22 mouse cellular contexts compared by ENCODE assay signal in the genomic region with DNA sequence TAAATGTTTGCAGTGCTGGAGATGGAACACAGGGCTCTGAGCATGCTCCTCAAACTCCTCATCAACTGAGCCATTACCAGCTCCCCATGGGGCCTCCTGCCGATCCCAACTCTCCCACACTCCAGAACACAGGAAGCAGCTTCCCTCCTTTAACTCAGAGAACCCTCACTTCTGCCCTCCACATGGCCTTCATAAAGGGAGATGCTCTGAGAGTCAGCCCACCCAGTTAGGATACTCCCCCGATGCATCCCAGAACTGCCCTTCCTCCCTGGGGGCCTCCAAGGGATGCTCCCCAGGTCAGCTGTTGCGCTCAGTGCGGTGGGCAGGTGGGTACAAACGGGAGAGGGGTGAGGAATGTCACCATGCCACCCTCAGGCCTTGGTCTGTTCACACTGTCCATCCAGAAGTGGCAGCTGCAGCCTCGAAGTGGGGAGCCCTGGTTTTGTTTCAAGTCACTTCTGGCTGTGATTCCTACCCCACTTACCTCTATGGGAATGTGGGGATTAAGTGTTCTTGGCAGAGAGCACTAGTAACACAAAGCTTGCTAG. TPM values are rescaled to one million over a fixed set of nuclear protein-coding genes. Genes with fewer than 3 reads are reported as not detected.
DNase-seq lines count a peak whose midpoint lies in the region; ATAC-seq lines count a peak whose summit lies in the region.
"Had no signal": no experiment of that assay in that cellular context is flagged by ENCODE, and none has a peak within 500 bp of the region (broad histone marks: within the 10 kb centered on the region; RNA-seq: fewer than 3 reads in every experiment).

No protein-coding gene starts in this region.

- H3K9ac ChIP-seq in heart, embryonic 13.5 days = no peak overlapping the region
- H3K9ac ChIP-seq in midbrain, embryonic 11.5 days (ENCODE audit: low read length) = no peak overlapping the region
- no peak overlapping the region for H3K9ac ChIP-seq in midbrain, embryonic 16.5 days (ENCODE audit: low read depth, low read length)
- H3K9ac ChIP-seq: liver, embryonic 14.5 days; midbrain, embryonic 15.5 days had no signal

- peak overlapping the region; percentile 81 for H3K27ac ChIP-seq in heart, embryonic 13.5 days (replicated peaks)
- H3K27ac ChIP-seq in midbrain, embryonic 11.5 days (ENCODE audit: low read depth, low read length) = no peak overlapping the region
- H3K27ac ChIP-seq in midbrain, embryonic 16.5 days (ENCODE audit: low read length) = no peak overlapping the region
- peak overlapping the region; percentile 8; the same call in 1 of the 2 replicates for H3K27ac ChIP-seq in limb, embryonic 10.5 days
- H3K27ac ChIP-seq: liver, embryonic 14.5 days; midbrain, embryonic 15.5 days had no signal

- no peak overlapping the region for H3K4me2 ChIP-seq in heart, embryonic 13.5 days
- H3K4me2 ChIP-seq in midbrain, embryonic 11.5 days = no peak overlapping the region
- no peak overlapping the region for H3K4me2 ChIP-seq in midbrain, embryonic 16.5 days (ENCODE audit: low read length)
- H3K4me2 ChIP-seq: midbrain, embryonic 15.5 days had no signal

- intact Hi-C loops in heart, postnatal 36 days (cut with DNase I) = no loop called here

- H3K27me3 ChIP-seq in heart, embryonic 13.5 days (replicated peaks) = no peaks in the 10 kb centered on the region
- no peaks in the 10 kb centered on the region for H3K27me3 ChIP-seq in midbrain, embryonic 11.5 days (ENCODE audit: control insufficient read depth, insufficient read depth, low read length)
- H3K27me3 ChIP-seq in midbrain, embryonic 16.5 days (ENCODE audit: control insufficient read depth, insufficient read depth, low read depth, low read length) = no peaks in the 10 kb centered on the region
- no peaks in the 10 kb centered on the region for H3K27me3 ChIP-seq in limb, embryonic 10.5 days (ENCODE audit: low read depth, poor library complexity, severe bottlenecking)
- H3K27me3 ChIP-seq: midbrain, embryonic 15.5 days had no signal

- DNase-seq in heart, postnatal 36 days = no peak
- DNase-seq in midbrain, embryonic 11.5 days (ENCODE audit: low spot score, missing footprints) = peak; percentile 65
- DNase-seq in limb, embryonic 10.5 days (ENCODE audit: low spot score) = no peak
- DNase-seq in frontal cortex, adult 2 months (ENCODE audit: extremely low spot score in 1 of 2, low spot score in 1 of 2) = no peak
- DNase-seq in urinary bladder, postnatal 36 days (ENCODE audit: low spot score in 2 of 2) = no peak
- DNase-seq: adrenal gland, adult 8-10 months; cerebellum, adult 2 months; gastrocnemius, postnatal 36 days; kidney, adult 9 months; layer of hippocampus, postnatal 36 days; lung, postnatal 10 days; thymus, postnatal 25 days had no signal

- H3K4me1 ChIP-seq in heart, embryonic 13.5 days = peaks cover 45% of the 10 kb centered on the region
- no peaks in the 10 kb centered on the region for H3K4me1 ChIP-seq in midbrain, embryonic 11.5 days (ENCODE audit: control insufficient read depth, insufficient read depth, low read length)
- H3K4me1 ChIP-seq in midbrain, embryonic 16.5 days (ENCODE audit: control insufficient read depth, insufficient read depth, low read length) = no peaks in the 10 kb centered on the region
- H3K4me1 ChIP-seq in limb, embryonic 10.5 days = peaks cover 35% of the 10 kb centered on the region
- H3K4me1 ChIP-seq: midbrain, embryonic 15.5 days had no signal

- ATAC-seq in heart, embryonic 13.5 days (ENCODE audit: extremely low read depth, insufficient number of reproducible peaks, low FRiP score, low TSS enrichment) = no peak
- no peak for ATAC-seq in midbrain, embryonic 11.5 days (ENCODE audit: low FRiP score)
- ATAC-seq in midbrain, embryonic 16.5 days = no peak
- ATAC-seq: inflammation-experienced regulatory T-cells, adult 6 months; midbrain, embryonic 15.5 days had no signal

- 76% methylated on average over 6 of the region's 6 CpGs for WGBS in heart, embryonic 13.5 days
- 88% methylated on average over 6 of the region's 6 CpGs for WGBS in midbrain, embryonic 11.5 days
- 86% methylated on average over 6 of the region's 6 CpGs for WGBS in midbrain, embryonic 16.5 days
- WGBS in limb, embryonic 10.5 days = 85% methylated on average over 6 of the region's 6 CpGs

- no peaks in the 10 kb centered on the region for H3K9me3 ChIP-seq in heart, embryonic 13.5 days
- H3K9me3 ChIP-seq in midbrain, embryonic 11.5 days (ENCODE audit: control insufficient read depth, low read length) = no peaks in the 10 kb centered on the region
- no peaks in the 10 kb centered on the region for H3K9me3 ChIP-seq in midbrain, embryonic 16.5 days (replicated peaks; ENCODE audit: control insufficient read depth, low read length, poor library complexity, severe bottlenecking)
- no peaks in the 10 kb centered on the region for H3K9me3 ChIP-seq in limb, embryonic 10.5 days (replicated peaks)
- H3K9me3 ChIP-seq: G1E; midbrain, embryonic 15.5 days had no signal

- H3K36me3 ChIP-seq in heart, embryonic 13.5 days = peaks cover 16% of the 10 kb centered on the region
- no peaks in the 10 kb centered on the region for H3K36me3 ChIP-seq in midbrain, embryonic 11.5 days (ENCODE audit: control insufficient read depth, insufficient read depth, low read length)
- H3K36me3 ChIP-seq in midbrain, embryonic 16.5 days (ENCODE audit: control insufficient read depth, insufficient read depth, low read length) = no peaks in the 10 kb centered on the region
- H3K36me3 ChIP-seq in limb, embryonic 10.5 days = no peaks in the 10 kb centered on the region
- H3K36me3 ChIP-seq: midbrain, embryonic 15.5 days had no signal

- H3K4me3 ChIP-seq in heart, embryonic 13.5 days = no peak overlapping the region
- H3K4me3 ChIP-seq in midbrain, embryonic 11.5 days (ENCODE audit: low read depth, low read length) = no peak overlapping the region
- H3K4me3 ChIP-seq in midbrain, embryonic 16.5 days (ENCODE audit: low read depth, low read length) = no peak overlapping the region
- H3K4me3 ChIP-seq in limb, embryonic 10.5 days = no peak overlapping the region
- H3K4me3 ChIP-seq: midbrain, embryonic 15.5 days had no signal

RNA-seq across cellular contexts. Expression of a gene that starts 28.4 kb away (rescaled TPM):
- 30.9 and 32.5 TPM in 2 replicates for polyA plus RNA-seq in heart, embryonic 13.5 days (2015; fragmentation: Nextera tagmentation; extraction: Ambion mirVana)
- 10 to 100 TPM; 19.0 to 22.5 TPM for total RNA-seq in heart, postnatal 36 days (2021)
- 6.3 TPM in 2 replicates for polyA plus RNA-seq in midbrain, embryonic 11.5 days (2014; fragmentation: Nextera tagmentation; extraction: Ambion mirVana)
- 6.1 and 6.4 TPM in 2 replicates for polyA plus RNA-seq in midbrain, embryonic 16.5 days (2015; fragmentation: Nextera tagmentation; extraction: Ambion mirVana)
- polyA plus RNA-seq in limb, embryonic 10.5 days (2016; fragmentation: Nextera tagmentation; extraction: Ambion mirVana) = 6.5 and 6.6 TPM in 2 replicates
- polyA plus RNA-seq in frontal cortex, adult 2 months (2012; rRNA removed) = 3.8 TPM in 2 replicates

RNA-seq across cellular contexts. Expression of a gene that starts 37.7 kb away (rescaled TPM):
- polyA plus RNA-seq in heart, embryonic 13.5 days (2015; fragmentation: Nextera tagmentation; extraction: Ambion mirVana) = not detected in 2 replicates
- total RNA-seq in heart, postnatal 36 days (2021) = not detected
- not detected in 2 replicates for polyA plus RNA-seq in midbrain, embryonic 11.5 days (2014; fragmentation: Nextera tagmentation; extraction: Ambion mirVana)
- not detected in 2 replicates for polyA plus RNA-seq in midbrain, embryonic 16.5 days (2015; fragmentation: Nextera tagmentation; extraction: Ambion mirVana)
- not detected in 2 replicates for polyA plus RNA-seq in limb, embryonic 10.5 days (2016; fragmentation: Nextera tagmentation; extraction: Ambion mirVana)
- polyA plus RNA-seq in frontal cortex, adult 2 months (2012; rRNA removed) = not detected in 2 replicates
- total RNA-seq: adrenal gland, adult 8-10 months; G1E; gastrocnemius, postnatal 36 days; layer of hippocampus, postnatal 36 days; left cerebral cortex, postnatal 36 days; megakaryocyte, adult 5-6 weeks had no signal
- polyA plus RNA-seq: cerebellum, adult 2 months; embryonic facial prominence, embryonic 11.5 days; G1E; hindbrain, embryonic 11.5 days; inflammation-experienced regulatory T-cells, adult 6 months; liver, embryonic 14.5 days; midbrain, embryonic 15.5 days had no signal

Comparison
In these comparisons a context has a peak if more than half of its experiments do, and no peak if none do; other contexts are left out.
1. H3K27ac ChIP-seq: peak in heart, embryonic 13.5 days (single experiment) and limb, embryonic 10.5 days (single experiment); none in midbrain, embryonic 11.5 days (single experiment) and midbrain, embryonic 16.5 days (single experiment).